Comparison of ENCODE assay signal across 8 mouse cellular contexts in genomic region chr5:122324608-122325431, GRCm38 (mm10). TPM values are rescaled to one million over a fixed set of nuclear protein-coding genes. Genes with fewer than 3 reads are reported as not detected.
A peak's percentile ranks its signal among the peaks of the same experiment; 100 is the strongest.
DNase-seq lines count a peak whose midpoint lies in the region; ATAC-seq and TF ChIP-seq lines count a peak whose summit lies in the region.

No protein-coding gene starts in this region.

- intact Hi-C loops in left cerebral cortex, postnatal 25 days (cut with DNase I) = no loop called here

- no peak overlapping the region for H3K9ac ChIP-seq in intestine, postnatal 0 days (ENCODE audit: low read depth, low read length)

- no peaks in the 10 kb centered on the region for H3K4me1 ChIP-seq in intestine, postnatal 0 days (replicated peaks; ENCODE audit: control insufficient read depth, insufficient read depth, low read length)
- H3K4me1 ChIP-seq in embryonic facial prominence, embryonic 10.5 days = no peaks in the 10 kb centered on the region

- TF ChIP-seq CTCF in intestine, postnatal 0 days (IDR thresholded peaks at IDR 0.05; ENCODE audit: low read depth) = no peak

- H3K4me3 ChIP-seq in intestine, postnatal 0 days (ENCODE audit: low read depth, low read length) = no peak overlapping the region
- H3K4me3 ChIP-seq in embryonic facial prominence, embryonic 10.5 days = no peak overlapping the region

- no peaks in the 10 kb centered on the region for H3K27me3 ChIP-seq in intestine, postnatal 0 days (replicated peaks; ENCODE audit: control insufficient read depth, insufficient read depth, low read length)
- H3K27me3 ChIP-seq in embryonic facial prominence, embryonic 10.5 days (replicated peaks; ENCODE audit: low read depth, poor library complexity, severe bottlenecking) = no peaks in the 10 kb centered on the region

- H3K27ac ChIP-seq in intestine, postnatal 0 days (ENCODE audit: low read depth, low read length) = no peak overlapping the region
- no peak overlapping the region for H3K27ac ChIP-seq in embryonic facial prominence, embryonic 10.5 days (replicated peaks)

- H3K9me3 ChIP-seq in intestine, postnatal 0 days (ENCODE audit: control insufficient read depth) = no peaks in the 10 kb centered on the region
- H3K9me3 ChIP-seq in embryonic facial prominence, embryonic 10.5 days = no peaks in the 10 kb centered on the region

- peak; percentile 75 for DNase-seq in 3134 (ENCODE audit: extremely low read depth, insufficient read length, low spot score)
- peak; percentile 54 for DNase-seq in adrenal gland, postnatal 10 days
- DNase-seq in frontal cortex, postnatal 10 days (ENCODE audit: low spot score in 2 of 2) = peak; percentile 61 to 74
- DNase-seq in left cerebral cortex, postnatal 25 days (ENCODE audit: low spot score in 2 of 2) = peak; percentile 85 to 97
- no peak for DNase-seq in natural killer cell, adult 2 months (ENCODE audit: low spot score in 2 of 2)
- DNase-seq in embryonic facial prominence, embryonic 10.5 days (ENCODE audit: low spot score) = no peak

- no peak overlapping the region for H3K4me2 ChIP-seq in intestine, postnatal 0 days (replicated peaks; ENCODE audit: low read depth)

- 84% methylated on average over 23 of the region's 23 CpGs for WGBS in intestine, postnatal 0 days
- 89% methylated on average over 23 of the region's 23 CpGs for WGBS in embryonic facial prominence, embryonic 10.5 days

- no peak for ATAC-seq in intestine, postnatal 0 days
- no peak for ATAC-seq in inflammation-experienced regulatory T-cells, adult 6 months

- H3K36me3 ChIP-seq in intestine, postnatal 0 days (ENCODE audit: control insufficient read depth, insufficient read depth) = peaks cover 50% of the 10 kb centered on the region
- H3K36me3 ChIP-seq in embryonic facial prominence, embryonic 10.5 days (replicated peaks) = peaks cover 67% of the 10 kb centered on the region

RNA-seq across cellular contexts. Expression of gene Rad9b, which starts 29.2 kb away (rescaled TPM):
- total RNA-seq in adrenal gland, postnatal 10 days (2021) = 1 to 10 TPM; 4.6 to 4.8 TPM
- 1 to 10 TPM; 2.8 to 3.4 TPM for total RNA-seq in left cerebral cortex, postnatal 25 days (2021)
- polyA plus RNA-seq in intestine, postnatal 0 days (2015; fragmentation: Nextera tagmentation; extraction: Ambion mirVana) = 4.6 and 4.9 TPM in 2 replicates
- polyA plus RNA-seq in inflammation-experienced regulatory T-cells, adult 6 months (2017; shearing (Covaris generic)) = 10 to 100 TPM in 2 of 3 experiments, 1 to 10 TPM in 1; 6.1 to 16.8 (median 13.9) TPM
- 11.4 and 12.6 TPM in 2 replicates for polyA plus RNA-seq in embryonic facial prominence, embryonic 10.5 days (2016; fragmentation: Nextera tagmentation; extraction: Ambion mirVana)

RNA-seq across cellular contexts. Expression of gene Vps29, which starts 29.3 kb away (rescaled TPM):
- total RNA-seq in adrenal gland, postnatal 10 days (2021) = 100 to 1,000 TPM; 121 to 131 TPM
- 100 to 1,000 TPM; 189 to 208 TPM for total RNA-seq in left cerebral cortex, postnatal 25 days (2021)
- polyA plus RNA-seq in intestine, postnatal 0 days (2015; fragmentation: Nextera tagmentation; extraction: Ambion mirVana) = 333 and 338 TPM in 2 replicates
- polyA plus RNA-seq in inflammation-experienced regulatory T-cells, adult 6 months (2017; shearing (Covaris generic)) = 100 to 1,000 TPM; 206 to 295 (median 210) TPM
- polyA plus RNA-seq in embryonic facial prominence, embryonic 10.5 days (2016; fragmentation: Nextera tagmentation; extraction: Ambion mirVana) = 194 and 197 TPM in 2 replicates

RNA-seq across cellular contexts. Expression of gene Pptc7, which starts 40.7 kb away (rescaled TPM):
- 10 to 100 TPM; 36.7 to 49.2 TPM for total RNA-seq in adrenal gland, postnatal 10 days (2021)
- total RNA-seq in left cerebral cortex, postnatal 25 days (2021) = 10 to 100 TPM; 36.7 to 43.8 TPM
- polyA plus RNA-seq in intestine, postnatal 0 days (2015; fragmentation: Nextera tagmentation; extraction: Ambion mirVana) = 13.0 and 13.6 TPM in 2 replicates
- 10 to 100 TPM in 2 of 3 experiments, 1 to 10 TPM in 1; 9.6 to 21.6 (median 20.9) TPM for polyA plus RNA-seq in inflammation-experienced regulatory T-cells, adult 6 months (2017; shearing (Covaris generic))
- 8.0 and 8.9 TPM in 2 replicates for polyA plus RNA-seq in embryonic facial prominence, embryonic 10.5 days (2016; fragmentation: Nextera tagmentation; extraction: Ambion mirVana)

RNA-seq across cellular contexts. Expression of gene Gpn3, which starts 46.9 kb away (rescaled TPM):
- 10 to 100 TPM; 27.2 to 33.8 TPM for total RNA-seq in adrenal gland, postnatal 10 days (2021)
- 10 to 100 TPM; 24.9 to 25.8 TPM for total RNA-seq in left cerebral cortex, postnatal 25 days (2021)
- 34.1 and 37.3 TPM in 2 replicates for polyA plus RNA-seq in intestine, postnatal 0 days (2015; fragmentation: Nextera tagmentation; extraction: Ambion mirVana)
- polyA plus RNA-seq in inflammation-experienced regulatory T-cells, adult 6 months (2017; shearing (Covaris generic)) = 10 to 100 TPM; 42.4 to 69.7 (median 60.2) TPM
- 89.8 and 94.6 TPM in 2 replicates for polyA plus RNA-seq in embryonic facial prominence, embryonic 10.5 days (2016; fragmentation: Nextera tagmentation; extraction: Ambion mirVana)

RNA-seq across cellular contexts. Expression of gene Fam216a, which starts 47.3 kb away (rescaled TPM):
- 10 to 100 TPM; 30.3 to 32.7 TPM for total RNA-seq in adrenal gland, postnatal 10 days (2021)
- total RNA-seq in left cerebral cortex, postnatal 25 days (2021) = 10 to 100 TPM; 68.4 to 73.7 TPM
- polyA plus RNA-seq in intestine, postnatal 0 days (2015; fragmentation: Nextera tagmentation; extraction: Ambion mirVana) = 15.1 and 15.9 TPM in 2 replicates
- 1 to 10 TPM; 7.3 to 9.4 (median 7.9) TPM for polyA plus RNA-seq in inflammation-experienced regulatory T-cells, adult 6 months (2017; shearing (Covaris generic))
- polyA plus RNA-seq in embryonic facial prominence, embryonic 10.5 days (2016; fragmentation: Nextera tagmentation; extraction: Ambion mirVana) = 89.2 TPM in 2 replicates

Comparison
In these comparisons a context has a peak if more than half of its experiments do, and no peak if none do; other contexts are left out.
1. DNase-seq: peak in 3134 (single experiment), adrenal gland, postnatal 10 days (single experiment), frontal cortex, postnatal 10 days (2 of 2) and left cerebral cortex, postnatal 25 days (2 of 2); none in natural killer cell, adult 2 months (0 of 2) and embryonic facial prominence, embryonic 10.5 days (single experiment).